Mouse (Mus musculus): ENCODE measurements at regions not wholly inside any gene's neighbourhood (a gene's known extent, or its start where the extent isn't known, plus 50 kb on each side); places are given as distances from the start of the nearest gene placed in this dataset.

GRCm38 (mm10) chr1:185662336-185662735, 207.7 kb downstream of the Slc30a10 start:
- Histone ChIP-seq H3K4me3 (ENCODE audit: low read depth, low read length) (no peak overlapping the region), H3K36me3 (ENCODE audit: control insufficient read depth, insufficient read depth, low read length) (no peaks in the 10 kb centered on the region), H3K4me2 (no peak overlapping the region), H3K9me3 (ENCODE audit: control insufficient read depth, low read length) (no peaks in the 10 kb centered on the region), H3K9ac (ENCODE audit: low read depth, low read length) (no peak overlapping the region), H3K4me1 (replicated peaks; ENCODE audit: control insufficient read depth, insufficient read depth, low read length) (no peaks in the 10 kb centered on the region), H3K27me3 (replicated peaks; ENCODE audit: control insufficient read depth, insufficient read depth, low read length) (no peaks in the 10 kb centered on the region), H3K27ac (ENCODE audit: low read depth, low read length) (no peak overlapping the region)
- ATAC-seq (replicated peaks; ENCODE audit: low FRiP score) (no peak), DNase-seq (ENCODE audit: low spot score) (no peak)
- WGBS = 67% methylated on average over 3 of the region's 3 CpGs

GRCm38 (mm10) chr1:185670029-185670741, 215.5 kb downstream of the Slc30a10 start:
- ATAC-seq (replicated peaks; ENCODE audit: low FRiP score) (no peak), DNase-seq (ENCODE audit: low spot score) (no peak)
- no peaks in the 10 kb centered on the region for H3K27me3 ChIP-seq (replicated peaks; ENCODE audit: control insufficient read depth, insufficient read depth, low read length)
- H3K4me2 ChIP-seq = no peak overlapping the region
- H3K9me3 ChIP-seq (ENCODE audit: control insufficient read depth, low read length) = no peaks in the 10 kb centered on the region
- no peak overlapping the region for H3K9ac ChIP-seq (ENCODE audit: low read depth, low read length)
- no peaks in the 10 kb centered on the region for H3K36me3 ChIP-seq (ENCODE audit: control insufficient read depth, insufficient read depth, low read length)
- no peak overlapping the region for H3K4me3 ChIP-seq (ENCODE audit: low read depth, low read length)
- WGBS = 82% methylated on average over 5 of the region's 5 CpGs
- no peak overlapping the region for H3K27ac ChIP-seq (ENCODE audit: low read depth, low read length)
- H3K4me1 ChIP-seq (replicated peaks; ENCODE audit: control insufficient read depth, insufficient read depth, low read length) = no peaks in the 10 kb centered on the region

GRCm38 (mm10) chr1:185672940-185673339, 218.3 kb downstream of the Slc30a10 start:
- ATAC-seq (replicated peaks; ENCODE audit: low FRiP score) (no peak), DNase-seq (ENCODE audit: low spot score) (no peak)
- H3K9me3 ChIP-seq (ENCODE audit: control insufficient read depth, low read length) = no peaks in the 10 kb centered on the region
- H3K27me3 ChIP-seq (replicated peaks; ENCODE audit: control insufficient read depth, insufficient read depth, low read length) = no peaks in the 10 kb centered on the region
- no peaks in the 10 kb centered on the region for H3K36me3 ChIP-seq (ENCODE audit: control insufficient read depth, insufficient read depth, low read length)
- no peak overlapping the region for H3K4me3 ChIP-seq (ENCODE audit: low read depth, low read length)
- no peak overlapping the region for H3K27ac ChIP-seq (ENCODE audit: low read depth, low read length)
- 70% methylated on average over 3 of the region's 3 CpGs for WGBS
- no peaks in the 10 kb centered on the region for H3K4me1 ChIP-seq (replicated peaks; ENCODE audit: control insufficient read depth, insufficient read depth, low read length)
- H3K9ac ChIP-seq (ENCODE audit: low read depth, low read length) = no peak overlapping the region
- no peak overlapping the region for H3K4me2 ChIP-seq

GRCm38 (mm10) chr1:185675674-185676420, 221.2 kb downstream of the Slc30a10 start:
- no peak overlapping the region for H3K4me3 ChIP-seq (ENCODE audit: low read depth, low read length)
- ATAC-seq (replicated peaks; ENCODE audit: low FRiP score) = no peak
- DNase-seq (ENCODE audit: low spot score) = no peak
- no peaks in the 10 kb centered on the region for H3K36me3 ChIP-seq (ENCODE audit: control insufficient read depth, insufficient read depth, low read length)
- H3K9ac ChIP-seq (ENCODE audit: low read depth, low read length) = no peak overlapping the region
- H3K27me3 ChIP-seq (replicated peaks; ENCODE audit: control insufficient read depth, insufficient read depth, low read length) = no peaks in the 10 kb centered on the region
- no peak overlapping the region for H3K4me2 ChIP-seq
- no peaks in the 10 kb centered on the region for H3K4me1 ChIP-seq (replicated peaks; ENCODE audit: control insufficient read depth, insufficient read depth, low read length)
- no peaks in the 10 kb centered on the region for H3K9me3 ChIP-seq (ENCODE audit: control insufficient read depth, low read length)
- H3K27ac ChIP-seq (ENCODE audit: low read depth, low read length) = no peak overlapping the region
- 75% methylated on average over 11 of the region's 11 CpGs for WGBS

GRCm38 (mm10) chr1:185681610-185682457, 227.2 kb downstream of the Slc30a10 start:
- H3K27ac ChIP-seq (ENCODE audit: low read depth, low read length) = no peak overlapping the region; the same call in 1 of the 2 replicates
- H3K27me3 ChIP-seq (replicated peaks; ENCODE audit: control insufficient read depth, insufficient read depth, low read length) = no peaks in the 10 kb centered on the region
- H3K9ac ChIP-seq (ENCODE audit: low read depth, low read length) = no peak overlapping the region
- peak; percentile 58 for ATAC-seq (replicated peaks; ENCODE audit: low FRiP score)
- 34% methylated on average over 21 of the region's 21 CpGs for WGBS
- DNase-seq (ENCODE audit: low spot score) = peak; percentile 69
- no peak overlapping the region for H3K4me3 ChIP-seq (ENCODE audit: low read depth, low read length)
- no peaks in the 10 kb centered on the region for H3K36me3 ChIP-seq (ENCODE audit: control insufficient read depth, insufficient read depth, low read length)
- no peaks in the 10 kb centered on the region for H3K4me1 ChIP-seq (replicated peaks; ENCODE audit: control insufficient read depth, insufficient read depth, low read length)
- no peaks in the 10 kb centered on the region for H3K9me3 ChIP-seq (ENCODE audit: control insufficient read depth, low read length)
- H3K4me2 ChIP-seq = no peak overlapping the region

GRCm38 (mm10) chr1:185682458-185682750, 227.8 kb downstream of the Slc30a10 start:
- Histone ChIP-seq H3K4me2 (no peak overlapping the region), H3K9ac (ENCODE audit: low read depth, low read length) (no peak overlapping the region), H3K4me1 (replicated peaks; ENCODE audit: control insufficient read depth, insufficient read depth, low read length) (no peaks in the 10 kb centered on the region), H3K27ac (ENCODE audit: low read depth, low read length) (no peak overlapping the region; the same call in 1 of the 2 replicates), H3K4me3 (ENCODE audit: low read depth, low read length) (no peak overlapping the region), H3K9me3 (ENCODE audit: control insufficient read depth, low read length) (no peaks in the 10 kb centered on the region), H3K36me3 (ENCODE audit: control insufficient read depth, insufficient read depth, low read length) (no peaks in the 10 kb centered on the region), H3K27me3 (replicated peaks; ENCODE audit: control insufficient read depth, insufficient read depth, low read length) (no peaks in the 10 kb centered on the region)
- DNase-seq (ENCODE audit: low spot score) (no peak), ATAC-seq (replicated peaks; ENCODE audit: low FRiP score) (no peak)
- WGBS = 65% methylated on average over 3 of the region's 3 CpGs

- no peaks in the 10 kb centered on the region for H3K27me3 ChIP-seq (replicated peaks; ENCODE audit: control insufficient read depth, insufficient read depth, low read length)
- no peaks in the 10 kb centered on the region for H3K4me1 ChIP-seq (replicated peaks; ENCODE audit: control insufficient read depth, insufficient read depth, low read length)
- DNase-seq (ENCODE audit: low spot score) = no peak
- no peak overlapping the region for H3K9ac ChIP-seq (ENCODE audit: low read depth, low read length)
- no peak overlapping the region for H3K4me3 ChIP-seq (ENCODE audit: low read depth, low read length)
- no peaks in the 10 kb centered on the region for H3K9me3 ChIP-seq (ENCODE audit: control insufficient read depth, low read length)
- H3K27ac ChIP-seq (ENCODE audit: low read depth, low read length) = no peak overlapping the region
- 66% methylated on average over 9 of the region's 9 CpGs for WGBS
- no peak overlapping the region for H3K4me2 ChIP-seq
- H3K36me3 ChIP-seq (ENCODE audit: control insufficient read depth, insufficient read depth, low read length) = no peaks in the 10 kb centered on the region
- ATAC-seq (replicated peaks; ENCODE audit: low FRiP score) = 0 out of 2 replicates have a peak, but pooled peaks have one; percentile 44
These were observed 230.0 kb downstream of the Slc30a10 start for GRCm38 (mm10) chr1:185684638-185685037.

GRCm38 (mm10) chr1:185688506-185688905, 233.9 kb downstream of the Slc30a10 start:
- Histone ChIP-seq H3K4me3 (ENCODE audit: low read depth, low read length) (no peak overlapping the region), H3K4me1 (replicated peaks; ENCODE audit: control insufficient read depth, insufficient read depth, low read length) (no peaks in the 10 kb centered on the region), H3K27me3 (replicated peaks; ENCODE audit: control insufficient read depth, insufficient read depth, low read length) (no peaks in the 10 kb centered on the region), H3K27ac (ENCODE audit: low read depth, low read length) (no peak overlapping the region), H3K9ac (ENCODE audit: low read depth, low read length) (no peak overlapping the region), H3K36me3 (ENCODE audit: control insufficient read depth, insufficient read depth, low read length) (no peaks in the 10 kb centered on the region), H3K4me2 (no peak overlapping the region), H3K9me3 (ENCODE audit: control insufficient read depth, low read length) (no peaks in the 10 kb centered on the region)
- DNase-seq (ENCODE audit: low spot score) (no peak), ATAC-seq (replicated peaks; ENCODE audit: low FRiP score) (no peak)
- WGBS = 92% methylated on average over 10 of the region's 10 CpGs

Measured in liver, embryonic 11.5 days (tissue).